Mouse (Mus musculus) CH12F3 (cell line): ENCODE results near the gene Map2k1.
"Not testable (repeated sequence)": the region's sequence is repeated elsewhere in the genome, so short reads cannot be mapped to it uniquely, and the experiment has no call there.

Experiments used
- in situ Hi-C: fragments of 300-500 bp; cut with MboI; formaldehyde crosslinking; loops from 2 replicates; pipeline ENCODE4 v1.14.3; 2020; ENCODE audit warnings: low sequenced_read_pairs

Map2k1 gene

DNA sequence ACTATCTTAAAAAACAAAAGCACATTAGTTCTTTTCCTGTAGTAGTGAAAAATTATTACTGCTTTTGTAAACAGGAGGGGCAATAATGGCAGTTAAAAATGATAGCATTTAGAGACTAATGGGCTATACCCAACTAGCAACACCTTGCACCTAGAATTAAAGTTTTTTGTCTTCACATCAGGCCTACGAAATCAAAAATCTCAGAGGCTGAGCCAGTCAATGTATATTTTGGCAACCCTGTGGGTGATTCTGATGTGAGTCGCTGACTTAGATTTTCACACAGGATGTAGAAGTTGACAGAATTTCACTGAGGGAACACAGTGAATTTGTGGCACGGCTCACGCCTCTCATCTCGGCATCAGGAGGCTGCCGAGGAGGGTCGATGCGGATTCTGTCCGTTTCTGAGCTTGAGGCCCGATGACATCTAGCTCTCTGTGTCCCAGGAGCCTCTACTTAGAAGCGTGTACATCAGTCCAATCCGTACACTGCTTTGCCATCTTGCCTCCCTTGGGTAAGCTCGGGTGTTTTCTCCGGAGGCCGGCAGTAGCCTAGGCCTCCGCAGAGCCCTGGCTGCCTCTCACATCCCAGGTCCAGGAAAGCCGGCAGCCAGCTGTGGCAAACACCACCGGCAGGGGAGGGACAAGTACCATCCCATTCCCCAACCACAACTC lies 81.2 kb downstream of the Map2k1 start:
- in situ Hi-C loops: no loop called here

DNA sequence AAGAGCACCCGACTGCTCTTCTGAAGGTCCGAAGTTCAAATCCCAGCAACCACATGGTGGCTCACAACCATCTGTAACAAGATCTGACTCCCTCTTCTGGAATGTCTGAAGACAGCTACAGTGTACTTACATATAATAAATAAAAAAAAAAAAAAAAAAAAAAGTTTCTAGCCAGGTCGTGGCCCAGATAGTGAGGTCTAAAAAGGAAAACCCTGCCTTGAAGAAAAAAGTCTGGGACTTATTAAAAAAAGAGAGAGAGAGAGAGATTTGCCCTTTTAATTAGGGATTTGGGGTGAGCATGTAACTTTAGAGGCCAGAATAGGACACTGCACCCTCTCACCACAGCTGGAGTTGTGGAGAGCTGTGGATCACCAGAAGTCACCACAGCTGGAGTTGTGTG lies 83.5 kb downstream of the Map2k1 start:
- in situ Hi-C loops: not testable (repeated sequence)

DNA sequence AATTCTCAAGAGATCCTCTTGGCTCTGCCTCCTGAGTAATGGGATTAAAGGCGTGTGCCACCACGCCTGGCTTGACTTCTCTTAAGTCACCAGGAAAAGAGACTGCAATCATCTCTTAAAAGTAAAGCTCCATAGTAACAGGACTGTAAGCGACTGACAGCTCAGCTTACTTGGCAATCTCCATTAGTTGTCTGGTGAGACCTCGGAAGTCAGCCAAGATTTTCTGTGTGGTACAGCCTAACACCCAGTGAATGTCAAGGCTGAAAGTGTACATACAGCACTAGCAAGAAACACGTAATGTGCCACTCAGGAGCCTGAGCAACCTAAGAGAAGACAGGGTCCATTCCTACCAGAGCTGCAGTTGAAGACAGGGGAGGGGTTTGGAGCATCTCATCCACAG lies 93.0 kb downstream of the Map2k1 start:
- in situ Hi-C loops: no loop called here

DNA sequence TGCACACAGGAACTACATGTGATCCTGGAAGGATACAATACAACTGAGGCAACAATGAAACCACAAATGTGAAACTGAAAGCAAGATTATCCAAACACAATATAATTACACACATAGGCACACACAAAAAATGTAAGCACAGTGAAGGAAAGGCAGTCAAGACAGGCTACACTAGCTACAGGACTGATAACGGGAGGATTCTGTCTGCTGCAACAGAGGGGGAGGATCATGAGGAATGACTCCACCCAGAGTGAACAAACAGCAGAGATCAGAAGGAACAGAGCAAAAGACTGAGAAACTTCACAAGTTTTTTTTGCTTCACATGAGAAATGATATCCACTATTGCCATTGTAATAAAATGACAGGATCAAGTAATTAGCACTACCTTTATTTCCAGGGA lies 96.8 kb downstream of the Map2k1 start:
- in situ Hi-C loops: no loop called here

DNA sequence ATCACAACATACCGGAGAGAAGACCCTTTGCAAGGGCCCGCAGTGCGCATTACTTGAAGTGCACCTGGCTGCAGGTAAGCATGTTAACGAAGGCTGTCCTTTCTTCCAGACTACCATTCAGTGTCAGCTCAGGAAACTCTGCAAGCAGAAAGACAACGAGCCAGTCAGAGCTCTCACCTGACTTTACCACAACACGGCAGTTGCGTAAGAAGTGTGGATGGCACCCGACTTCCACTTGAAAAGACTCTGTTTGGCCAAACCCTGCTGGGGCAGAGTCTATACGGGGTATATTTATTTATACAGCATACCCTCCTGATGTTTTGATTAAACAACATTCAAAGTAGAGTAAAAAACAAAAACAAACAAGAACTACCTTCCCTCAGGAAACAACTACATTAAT lies 113.6 kb downstream of the Map2k1 start:
- in situ Hi-C loops: no loop called here

DNA sequence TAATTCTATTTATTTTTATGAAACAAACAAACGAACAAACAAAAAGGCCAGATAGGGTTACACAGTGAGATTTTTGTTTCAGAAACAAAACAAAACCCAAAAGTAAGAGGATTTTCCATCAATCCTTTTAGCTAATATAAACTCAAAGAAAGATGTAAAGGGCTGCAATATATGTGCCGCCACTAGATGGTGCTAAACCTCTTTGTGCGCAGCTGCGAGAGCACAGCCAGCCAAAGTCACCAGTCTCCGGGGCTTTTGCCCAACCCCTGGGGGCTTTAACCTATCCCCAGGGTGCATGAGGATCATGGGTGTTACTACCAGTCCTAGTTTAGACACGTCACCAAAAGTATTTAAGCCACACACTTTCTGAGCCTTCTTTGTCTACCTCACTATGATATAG lies 114.5 kb downstream of the Map2k1 start:
- in situ Hi-C loops: not testable (repeated sequence)
